Mouse (Mus musculus) liver, embryonic 14 days (tissue): ENCODE data around the gene Vmn2r37. TPM values are rescaled to one million over a fixed set of nuclear protein-coding genes. Genes with fewer than 3 reads are reported as not detected.

ENCODE experiments used
- polyA plus RNA-seq: library from polyadenylated mRNA; depleted of rRNA; stranded (reverse); fragments of >200 nt; gene quantifications from 2 replicates; pipeline ENCODE4 v1.2.3, GENCODE M21; 2012; rRNA removed

Gene Vmn2r37
- polyA plus RNA-seq: not detected in 2 replicates

GRCm38 (mm10) chr7:9223553-9223952 lies at the start of gene Vmn2r37:
Gene Vmn2r37, minus strand, starts transcription at chr7:9223653.

Other genes starting within 250 kb of the Vmn2r37 start
- not detected in 2 replicates for gene Vmn2r39, start 192.9 kb downstream of the Vmn2r37 start, polyA plus RNA-seq
- gene Vmn2r38, start 125.8 kb downstream of the Vmn2r37 start, polyA plus RNA-seq: not detected in 2 replicates